Mouse (Mus musculus): ENCODE results near the gene Papolb. TPM values are rescaled to one million over a fixed set of nuclear protein-coding genes. Genes with fewer than 3 reads are reported as not detected.

The Papolb gene
- polyA plus RNA-seq, 1 experiment from 2014 or later: not detected

DNA sequence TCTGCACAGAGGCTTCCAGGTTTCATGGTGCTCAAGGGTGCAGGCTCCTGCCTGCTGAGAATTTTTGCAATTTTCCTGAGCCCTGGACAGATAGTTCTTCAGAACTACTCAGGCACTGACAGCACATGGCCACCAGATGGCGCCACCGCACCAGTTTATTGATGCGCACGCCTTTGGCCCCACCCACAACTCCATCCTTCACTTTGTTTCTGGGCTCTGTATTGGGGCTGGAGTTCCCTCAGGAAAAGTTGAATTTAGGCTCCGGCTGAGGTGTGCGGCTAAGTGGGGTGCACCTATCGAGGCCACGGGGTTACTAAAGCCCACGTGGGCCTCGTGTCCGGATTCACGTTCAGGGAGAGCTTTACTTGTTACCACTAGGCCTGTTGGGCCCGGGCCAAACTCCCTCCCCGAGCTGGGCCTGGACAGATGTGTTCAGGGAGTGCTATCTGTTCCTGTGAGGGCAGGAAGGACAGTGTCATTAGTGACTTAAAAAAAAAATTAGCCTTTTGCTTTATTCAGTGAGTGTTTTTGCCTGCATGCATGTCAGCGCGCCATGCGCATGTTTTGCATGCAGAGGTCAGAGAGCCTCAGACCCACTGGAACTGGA, 50.9 kb downstream of the Papolb start:
- WGBS (ENCODE audit: insufficient replicate concordance): 37% methylated on average over 17 of the region's 17 CpGs
- peak; percentile 64 for ATAC-seq

DNA sequence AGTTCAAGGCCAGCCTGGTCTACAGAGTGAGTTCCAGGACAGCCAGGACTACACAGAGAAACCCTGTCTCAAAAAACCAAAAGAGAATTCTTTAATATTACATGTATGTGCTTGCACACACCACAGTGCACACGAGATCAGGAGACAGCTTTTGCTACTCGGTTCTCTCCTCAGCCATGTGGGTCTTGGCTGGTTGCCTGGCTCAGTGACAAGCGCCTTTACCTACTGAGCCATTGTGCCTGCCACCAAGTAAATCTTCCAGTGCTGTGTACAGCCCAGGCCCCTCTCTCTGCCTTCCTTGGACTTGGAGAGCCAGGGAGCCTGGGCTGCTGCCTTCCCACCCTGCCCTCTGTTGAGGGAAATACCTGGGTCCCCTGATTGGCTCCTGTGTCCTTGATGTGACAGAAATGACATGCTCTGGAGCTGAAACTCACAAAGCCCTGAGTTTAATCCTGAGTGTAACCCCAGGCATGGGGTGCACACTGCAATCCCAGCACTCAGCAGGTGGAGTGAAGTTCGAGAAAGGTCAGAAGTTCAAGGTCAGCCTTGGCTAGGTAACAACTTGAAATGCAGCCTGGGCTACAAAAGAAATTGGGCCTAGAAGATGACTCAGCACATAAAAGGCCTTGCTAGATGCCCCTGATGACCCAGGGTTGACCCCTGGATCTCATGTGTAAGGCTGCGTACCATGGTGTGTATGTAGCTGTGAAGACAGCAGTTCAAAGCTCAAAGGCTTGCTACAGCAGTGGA, 51.8 kb downstream of the Papolb start:
- peaks cover 6% of the 10 kb centered on the region for H3K36me3 ChIP-seq (replicated peaks; ENCODE audit: insufficient read depth, low read length)
- DNase-seq (no peak), ATAC-seq (no peak)
- TF ChIP-seq CTCF (IDR thresholded peaks at IDR 0.05; ENCODE audit: low read depth): no peak
- no peak for TF ChIP-seq EP300 (IDR thresholded peaks at IDR 0.05; ENCODE audit: low read depth)
- no peak overlapping the region for H3K27ac ChIP-seq (ENCODE audit: low read depth)
- H3K27me3 ChIP-seq (ENCODE audit: insufficient read depth, low read length): no peaks in the 10 kb centered on the region
- H3K9ac ChIP-seq (replicated peaks): no peak overlapping the region
- no peaks in the 10 kb centered on the region for H3K9me3 ChIP-seq (ENCODE audit: low read length)
- no peaks in the 10 kb centered on the region for H3K4me1 ChIP-seq (ENCODE audit: insufficient read depth)
- no peak overlapping the region for H3K4me2 ChIP-seq (ENCODE audit: low read depth, low read length)
- H3K4me3 ChIP-seq (ENCODE audit: low read depth, low read length): no peak overlapping the region
- 78% methylated on average over 5 of the region's 5 CpGs for WGBS (ENCODE audit: insufficient replicate concordance)

More for the DNA sequence above, 50.9 kb downstream of the Papolb start:
- H3K4me1 ChIP-seq (ENCODE audit: insufficient read depth): no peaks in the 10 kb centered on the region
- no peak overlapping the region for H3K27ac ChIP-seq (ENCODE audit: low read depth)
- no peaks in the 10 kb centered on the region for H3K27me3 ChIP-seq (ENCODE audit: insufficient read depth, low read length)
- H3K4me3 ChIP-seq (ENCODE audit: low read depth, low read length): no peak overlapping the region
- peak; percentile 85 for DNase-seq
- H3K4me2 ChIP-seq (ENCODE audit: low read depth, low read length): peak overlapping the region; percentile 31
- peaks cover 6% of the 10 kb centered on the region for H3K36me3 ChIP-seq (replicated peaks; ENCODE audit: insufficient read depth, low read length)
- H3K9ac ChIP-seq (replicated peaks): no peak overlapping the region
- TF ChIP-seq EP300 (IDR thresholded peaks at IDR 0.05; ENCODE audit: low read depth): no peak
- peak; percentile 94 for TF ChIP-seq CTCF (IDR thresholded peaks at IDR 0.05; ENCODE audit: low read depth)
- no peaks in the 10 kb centered on the region for H3K9me3 ChIP-seq (ENCODE audit: low read length)

DNA sequence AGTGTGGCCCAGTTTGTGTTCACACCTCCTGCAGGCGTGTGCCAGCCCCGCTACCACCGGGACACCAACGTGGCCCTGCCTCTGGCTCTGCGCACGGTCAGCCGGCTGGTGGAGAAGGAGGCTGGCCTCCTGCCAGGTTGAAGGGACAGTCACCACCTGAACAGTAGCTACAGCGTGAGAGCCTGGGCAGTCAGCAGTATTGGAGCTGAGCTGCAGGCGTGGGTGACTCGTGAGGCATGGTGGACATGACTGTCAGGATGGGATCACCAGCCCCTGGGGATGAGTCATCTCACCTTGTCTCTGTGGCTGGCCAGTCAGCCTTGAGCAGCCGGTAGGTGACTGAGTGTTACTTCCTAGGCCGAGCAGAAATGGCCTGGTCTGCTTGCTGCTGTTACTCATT, 52.5 kb downstream of the Papolb start:
- Histone ChIP-seq H3K36me3 (replicated peaks; ENCODE audit: insufficient read depth, low read length) (peaks cover 7% of the 10 kb centered on the region), H3K27ac (ENCODE audit: low read depth) (no peak overlapping the region), H3K27me3 (ENCODE audit: insufficient read depth, low read length) (no peaks in the 10 kb centered on the region), H3K9ac (replicated peaks) (no peak overlapping the region), H3K4me2 (ENCODE audit: low read depth, low read length) (no peak overlapping the region), H3K4me3 (ENCODE audit: low read depth, low read length) (no peak overlapping the region), H3K4me1 (ENCODE audit: insufficient read depth) (no peaks in the 10 kb centered on the region), H3K9me3 (ENCODE audit: low read length) (no peaks in the 10 kb centered on the region)
- 77% methylated on average over 12 of the region's 12 CpGs for WGBS (ENCODE audit: insufficient replicate concordance)
- no peak for DNase-seq
- TF ChIP-seq CTCF (IDR thresholded peaks at IDR 0.05; ENCODE audit: low read depth): no peak
- no peak for TF ChIP-seq EP300 (IDR thresholded peaks at IDR 0.05; ENCODE audit: low read depth)
- no peak for ATAC-seq

Other genes starting within 250 kb of the Papolb start
- 1.7 TPM in 2 replicates for gene Foxk1, start 128.6 kb downstream of the Papolb start, polyA plus RNA-seq (2015; fragmentation: Nextera tagmentation; extraction: Ambion mirVana)
- 2.8 and 4.0 TPM in 2 replicates for gene Ap5z1, start 66.1 kb downstream of the Papolb start, polyA plus RNA-seq (2015; fragmentation: Nextera tagmentation; extraction: Ambion mirVana)
- 0.05 TPM in 1 of 2 replicates, not detected in the other for gene Radil, start 21.0 kb upstream of the Papolb start, polyA plus RNA-seq (2015; fragmentation: Nextera tagmentation; extraction: Ambion mirVana)
- 9.1 and 11.8 TPM in 2 replicates for gene Mmd2, start 78.7 kb upstream of the Papolb start, polyA plus RNA-seq (2015; fragmentation: Nextera tagmentation; extraction: Ambion mirVana)
- 16.7 and 18.6 TPM in 2 replicates for gene Wipi2, start 97.6 kb upstream of the Papolb start, polyA plus RNA-seq (2015; fragmentation: Nextera tagmentation; extraction: Ambion mirVana)
- gene Slc29a4, start 162.4 kb upstream of the Papolb start, polyA plus RNA-seq (2015; fragmentation: Nextera tagmentation; extraction: Ambion mirVana): 0.07 and 0.16 TPM in 2 replicates